Mouse (Mus musculus) urinary bladder, postnatal 14 days (tissue): Measurements from ENCODE around the gene Olfr520.
"Not testable (repeated sequence)": the region's sequence is repeated elsewhere in the genome, so short reads cannot be mapped to it uniquely, and the experiment has no call there.

Experiments used
- DNase-seq: peaks from one replicate; pipeline ENCODE4 v3.0.0; 2021; ENCODE audit warnings: low spot score

Olfr520 gene

DNA sequence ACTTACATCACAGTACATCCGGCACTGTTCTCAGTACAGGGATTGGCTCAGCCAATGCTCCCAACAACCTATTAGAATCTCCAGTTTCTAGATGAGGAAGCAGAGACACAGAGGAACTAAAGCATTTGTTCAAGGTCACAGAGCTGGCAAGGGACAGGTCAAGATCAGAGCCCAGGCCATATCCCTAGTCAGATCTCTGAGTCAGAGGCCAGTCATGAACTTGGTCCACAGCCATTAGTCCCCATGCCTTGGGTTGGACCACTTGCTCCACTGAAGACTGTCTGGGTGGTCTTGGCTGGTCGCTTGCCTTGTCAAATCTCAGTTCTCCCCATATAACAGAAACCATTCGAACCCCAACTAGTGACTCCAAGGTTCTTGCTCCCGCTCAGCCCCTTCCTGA lies 17.6 kb upstream of the Olfr520 start:
- no peak for DNase-seq

DNA sequence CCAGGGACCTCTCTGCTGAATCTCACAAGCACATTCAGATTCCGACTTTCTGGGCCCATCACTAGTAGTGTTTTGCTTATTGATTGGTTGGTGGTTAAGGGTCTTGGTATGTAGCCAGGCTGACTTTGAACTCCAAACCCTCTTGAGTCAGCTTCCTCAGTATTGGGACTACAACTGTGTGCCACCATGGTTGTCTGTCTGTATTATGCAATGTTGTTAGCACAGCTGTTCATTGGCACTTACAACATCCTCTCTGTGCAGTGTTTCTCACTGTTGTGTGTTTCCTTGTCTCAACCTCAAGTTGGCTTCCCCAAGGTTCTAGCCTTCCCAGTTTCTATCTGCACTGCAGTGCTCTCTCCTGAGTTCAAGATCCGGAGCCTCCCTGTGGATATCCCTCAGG lies 13.5 kb upstream of the Olfr520 start:
- no peak for DNase-seq

DNA sequence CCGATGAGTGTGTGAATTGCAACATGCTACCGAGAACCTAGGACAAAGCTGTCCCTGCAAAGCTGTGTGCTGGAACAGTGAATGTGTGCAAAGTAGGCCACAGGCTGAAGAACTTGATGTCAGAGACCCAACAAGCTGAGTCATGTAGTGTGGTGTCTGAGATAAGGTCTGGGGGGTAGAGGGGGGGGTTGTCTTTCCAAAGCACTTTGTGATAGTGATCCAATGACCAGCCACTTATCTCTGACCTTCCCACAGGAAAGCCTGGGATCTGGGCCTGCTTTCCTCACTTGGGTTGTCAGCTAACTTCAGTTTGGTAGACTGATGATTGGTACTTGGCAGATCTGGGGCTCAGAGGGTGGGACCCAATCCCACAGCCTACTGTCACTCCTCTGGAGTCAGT lies 4.5 kb downstream of the Olfr520 start:
- DNase-seq = no peak

DNA sequence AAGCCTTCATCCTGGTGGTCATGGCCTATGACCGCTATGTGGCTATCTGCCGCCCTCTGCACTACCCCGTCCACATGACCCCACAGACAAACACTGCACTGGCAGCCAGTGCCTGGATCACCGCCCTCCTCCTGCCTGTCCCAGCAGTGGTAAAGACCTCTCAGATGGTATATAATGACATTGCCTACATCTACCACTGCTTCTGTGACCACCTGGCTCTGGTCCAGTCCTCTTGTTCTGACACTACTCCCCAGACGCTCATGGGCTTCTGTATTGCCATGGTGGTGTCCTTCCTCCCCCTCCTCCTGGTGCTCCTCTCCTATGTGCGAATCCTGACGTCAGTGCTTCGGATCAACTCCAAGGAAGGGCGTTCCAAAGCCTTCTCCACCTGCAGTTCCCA lies 5.4 kb downstream of the Olfr520 start:
- not testable (repeated sequence) for DNase-seq

DNA sequence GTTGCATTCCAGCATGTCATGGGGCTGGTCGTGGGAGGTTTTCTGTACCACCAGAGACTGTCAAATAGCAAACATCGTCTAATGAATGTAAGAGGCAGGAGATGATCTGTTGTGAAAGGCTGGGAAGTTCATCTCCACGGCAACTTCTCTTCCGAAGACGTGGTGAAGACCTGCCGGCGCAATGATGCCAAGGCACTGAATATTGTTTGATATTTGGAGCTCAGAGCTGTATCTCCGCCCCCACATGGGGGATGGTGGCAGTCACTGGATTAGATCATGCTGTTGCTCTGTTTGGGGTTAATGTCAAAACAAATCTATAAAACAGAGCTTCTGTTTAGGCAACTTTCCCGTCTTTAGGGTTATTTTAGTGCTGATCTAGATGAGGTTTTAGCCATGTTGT lies 9.2 kb downstream of the Olfr520 start:
- no peak for DNase-seq

DNA sequence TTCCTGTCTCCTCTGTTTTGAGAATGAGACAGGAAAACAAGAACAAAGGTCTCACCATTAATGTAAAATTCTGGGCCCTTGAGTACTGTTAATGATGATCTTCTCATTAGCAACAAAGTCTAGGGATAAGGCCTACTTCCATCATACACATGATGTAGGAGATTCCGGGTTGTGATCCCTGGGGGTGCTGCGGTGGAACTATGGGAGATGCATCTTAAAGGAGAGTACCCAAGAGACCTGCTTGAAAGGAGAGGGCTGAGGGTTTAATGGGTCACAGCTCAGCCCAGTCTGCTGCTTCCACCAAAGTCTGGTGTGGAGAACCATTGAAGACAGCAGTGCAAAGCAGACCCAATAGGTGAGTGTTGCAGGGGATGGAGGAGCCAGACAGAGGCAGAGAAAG lies 33.1 kb downstream of the Olfr520 start, which contains the start of gene Olfr521:
TSS of gene Olfr521 (plus strand) at position 301 of the 400 bp plus-strand sequence.
- DNase-seq = no peak

DNA sequence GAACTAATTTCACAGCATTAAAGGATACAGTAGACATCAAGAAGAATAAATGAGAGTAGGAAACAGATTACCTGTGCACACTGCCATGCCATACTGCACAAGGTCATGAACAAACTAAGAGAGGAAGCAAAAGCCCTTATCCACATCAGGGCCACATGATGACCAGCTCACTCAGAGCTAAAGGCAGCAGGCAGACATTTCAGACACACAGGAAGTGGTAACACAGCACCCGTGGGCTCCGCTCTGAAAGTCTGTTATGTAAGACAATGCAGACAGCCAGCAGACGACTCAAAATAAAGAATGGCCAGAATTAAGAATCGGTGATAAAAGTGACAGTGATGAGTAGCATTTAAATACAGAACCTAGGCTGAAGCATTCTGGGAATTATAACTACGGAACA lies 51.3 kb downstream of the Olfr520 start:
- DNase-seq = no peak

DNA sequence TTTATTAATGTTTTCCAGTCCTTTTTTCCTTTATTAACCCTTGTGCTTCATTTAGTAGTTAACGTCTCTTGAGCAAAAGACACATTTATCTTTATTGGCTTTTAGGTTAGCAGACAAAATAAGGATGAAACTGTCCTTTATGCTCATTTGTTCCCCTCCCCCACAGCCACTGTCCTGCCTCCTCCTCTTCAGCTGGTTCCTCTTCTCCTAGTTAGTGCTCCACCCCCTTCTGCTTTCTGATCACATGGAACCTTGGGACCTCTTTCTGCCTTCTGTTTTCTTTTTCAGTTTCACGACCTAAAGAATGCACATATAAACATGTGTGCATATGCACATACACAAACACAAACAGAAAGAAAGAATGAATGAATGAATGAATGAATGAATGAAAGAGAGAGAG lies 51.8 kb downstream of the Olfr520 start:
- DNase-seq = no peak

DNA sequence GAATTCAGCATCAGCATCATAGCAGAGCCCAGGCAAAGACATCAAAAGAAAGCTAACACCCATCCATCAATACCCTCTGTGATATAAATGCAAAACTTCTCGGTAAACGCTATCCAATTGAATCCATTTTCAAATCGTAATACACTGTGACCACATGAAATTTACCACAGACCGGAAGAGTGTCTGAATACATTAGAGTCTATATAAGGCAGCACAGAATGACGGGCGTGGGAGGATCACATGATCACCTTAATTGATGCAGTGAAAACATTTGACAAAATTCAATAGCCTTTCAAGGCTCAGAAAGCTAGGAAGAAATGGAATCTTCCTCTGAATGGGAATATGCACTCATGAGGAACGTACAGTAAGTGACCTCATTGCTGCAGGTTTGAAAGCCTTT lies 53.3 kb downstream of the Olfr520 start:
- DNase-seq = no peak

DNA sequence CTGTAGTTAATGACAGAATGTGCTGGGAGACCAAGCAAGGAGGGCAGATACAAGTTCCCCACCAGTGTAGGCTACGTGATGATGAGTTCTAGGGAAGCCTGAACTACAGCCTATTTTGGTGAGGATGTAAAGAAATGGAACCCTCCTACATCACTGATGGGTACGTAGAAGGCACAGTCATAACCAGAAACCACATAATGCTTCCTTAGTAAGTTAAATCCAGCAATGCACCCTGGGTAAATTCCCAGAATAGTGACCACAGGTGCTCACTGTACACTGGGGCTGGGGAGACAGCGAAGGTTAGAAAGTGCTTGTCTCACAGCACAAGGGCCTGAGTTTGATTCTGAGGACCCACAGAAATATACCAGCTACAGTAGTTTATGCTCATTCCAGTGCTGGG lies 55.5 kb downstream of the Olfr520 start:
- no peak for DNase-seq
